In the genomic region with DNA sequence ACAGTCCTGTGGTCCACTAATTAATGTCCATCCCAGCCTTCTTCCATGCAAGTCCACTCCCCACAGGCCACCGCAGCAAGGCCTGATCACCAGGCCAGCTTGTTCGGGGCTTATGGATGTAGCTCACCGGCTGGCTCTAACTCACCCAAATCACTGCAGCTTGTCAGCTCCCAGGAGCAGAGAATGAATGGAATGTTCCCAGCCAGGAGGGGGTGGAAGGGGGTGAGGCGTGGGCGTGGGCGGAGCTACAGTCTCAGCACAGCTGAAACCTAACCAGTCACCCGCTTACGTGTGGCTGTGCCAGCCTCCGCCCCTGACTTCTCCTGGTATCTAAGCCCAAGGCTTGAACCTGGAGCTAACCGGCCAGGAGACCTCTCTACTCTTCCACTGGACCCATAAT, we compare ENCODE assay signal across 8 mouse cellular contexts. TPM values are rescaled to one million over a fixed set of nuclear protein-coding genes. Genes with fewer than 3 reads are reported as not detected.
DNase-seq lines count a peak whose midpoint lies in the region; ATAC-seq lines count a peak whose summit lies in the region.

No protein-coding gene starts in this region.

- H3K9ac ChIP-seq in forebrain, embryonic 12.5 days, result peak overlapping the region; percentile 36
- H3K9ac ChIP-seq in heart, embryonic 15.5 days, result peak overlapping the region; percentile 29; the same call in 1 of the 2 replicates
- H3K9ac ChIP-seq in liver, embryonic 13.5 days, result no peak overlapping the region
- H3K9ac ChIP-seq in neural tube, embryonic 15.5 days (replicated peaks), result peak overlapping the region; percentile 18; the same call in 1 of the 2 replicates

- H3K27ac ChIP-seq in forebrain, embryonic 12.5 days, result peak overlapping the region; percentile 65
- H3K27ac ChIP-seq in heart, embryonic 15.5 days, result peak overlapping the region; percentile 94
- H3K27ac ChIP-seq in liver, embryonic 13.5 days, result peak overlapping the region; percentile 69; the same call in 1 of the 2 replicates
- H3K27ac ChIP-seq in neural tube, embryonic 15.5 days (replicated peaks), result peak overlapping the region; percentile 77

- peaks cover 56% of the 10 kb centered on the region for H3K4me1 ChIP-seq in forebrain, embryonic 12.5 days
- peaks cover 64% of the 10 kb centered on the region for H3K4me1 ChIP-seq in heart, embryonic 15.5 days (replicated peaks)
- peaks cover 59% of the 10 kb centered on the region for H3K4me1 ChIP-seq in liver, embryonic 13.5 days (replicated peaks)
- H3K4me1 ChIP-seq in neural tube, embryonic 15.5 days, result peaks cover 54% of the 10 kb centered on the region

- peak overlapping the region; percentile 26 for H3K4me2 ChIP-seq in forebrain, embryonic 12.5 days
- peak overlapping the region; percentile 54 for H3K4me2 ChIP-seq in heart, embryonic 15.5 days
- peak overlapping the region; percentile 12; the same call in 1 of the 2 replicates for H3K4me2 ChIP-seq in liver, embryonic 13.5 days
- peak overlapping the region; percentile 34 for H3K4me2 ChIP-seq in neural tube, embryonic 15.5 days

- no peak overlapping the region for H3K4me3 ChIP-seq in forebrain, embryonic 12.5 days (replicated peaks)
- H3K4me3 ChIP-seq in heart, embryonic 15.5 days, result peak overlapping the region; percentile 31
- H3K4me3 ChIP-seq in liver, embryonic 13.5 days (replicated peaks), result no peak overlapping the region
- H3K4me3 ChIP-seq in neural tube, embryonic 15.5 days (replicated peaks), result no peak overlapping the region

- 4% methylated on average over 10 of the region's 10 CpGs for WGBS in forebrain, embryonic 12.5 days
- WGBS in heart, embryonic 15.5 days, result 7% methylated on average over 10 of the region's 10 CpGs
- WGBS in liver, embryonic 13.5 days (ENCODE audit: insufficient replicate concordance), result 51% methylated on average over 10 of the region's 10 CpGs
- 9% methylated on average over 10 of the region's 10 CpGs for WGBS in neural tube, embryonic 15.5 days

- ATAC-seq in forebrain, embryonic 12.5 days (ENCODE audit: low FRiP score), result peak; percentile 62
- peak; percentile 81 for ATAC-seq in heart, embryonic 15.5 days (replicated peaks; ENCODE audit: insufficient number of reproducible peaks, insufficient read depth, low FRiP score, low read depth)
- no peak for ATAC-seq in liver, embryonic 13.5 days (ENCODE audit: low read depth)
- peak; percentile 30; the same call in 1 of the 2 replicates for ATAC-seq in neural tube, embryonic 15.5 days (ENCODE audit: low FRiP score)

- H3K9me3 ChIP-seq in forebrain, embryonic 12.5 days, result no peaks in the 10 kb centered on the region
- no peaks in the 10 kb centered on the region for H3K9me3 ChIP-seq in heart, embryonic 15.5 days (replicated peaks)
- no peaks in the 10 kb centered on the region for H3K9me3 ChIP-seq in liver, embryonic 13.5 days (replicated peaks)
- H3K9me3 ChIP-seq in neural tube, embryonic 15.5 days (replicated peaks), result no peaks in the 10 kb centered on the region

- DNase-seq in layer of hippocampus, adult 11-12 months (ENCODE audit: low spot score), result peak; percentile 89
- no peak for DNase-seq in layer of hippocampus, adult 9-10 months (ENCODE audit: low spot score)
- DNase-seq in kidney, postnatal 14 days, result peak; percentile 95
- no peak for DNase-seq in liver, embryonic 13.5 days
- no peak for DNase-seq in B cell, adult 2 months

- H3K27me3 ChIP-seq in forebrain, embryonic 12.5 days, result no peaks in the 10 kb centered on the region
- H3K27me3 ChIP-seq in heart, embryonic 15.5 days, result no peaks in the 10 kb centered on the region
- peaks cover 36% of the 10 kb centered on the region for H3K27me3 ChIP-seq in liver, embryonic 13.5 days
- no peaks in the 10 kb centered on the region for H3K27me3 ChIP-seq in neural tube, embryonic 15.5 days (replicated peaks)

- peaks cover 61% of the 10 kb centered on the region for H3K36me3 ChIP-seq in forebrain, embryonic 12.5 days (replicated peaks)
- H3K36me3 ChIP-seq in heart, embryonic 15.5 days, result peaks cover 38% of the 10 kb centered on the region
- peaks cover 33% of the 10 kb centered on the region for H3K36me3 ChIP-seq in liver, embryonic 13.5 days
- peaks cover 46% of the 10 kb centered on the region for H3K36me3 ChIP-seq in neural tube, embryonic 15.5 days

RNA-seq across cellular contexts. Expression of a gene that starts 11.2 kb away (rescaled TPM):
- polyA plus RNA-seq in forebrain, embryonic 12.5 days (2016; fragmentation: Nextera tagmentation; extraction: Ambion mirVana), result 174 and 182 TPM in 2 replicates
- 76.5 and 109 TPM in 2 replicates for polyA plus RNA-seq in heart, embryonic 15.5 days (2015; fragmentation: Nextera tagmentation; extraction: Ambion mirVana)
- 20.2 and 21.2 TPM in 2 replicates for polyA plus RNA-seq in liver, embryonic 13.5 days (2015; fragmentation: Nextera tagmentation; extraction: Ambion mirVana)
- polyA plus RNA-seq in neural tube, embryonic 15.5 days (2015; fragmentation: Nextera tagmentation; extraction: Ambion mirVana), result 69.4 and 72.3 TPM in 2 replicates

RNA-seq across cellular contexts. Expression of a gene that starts 20.0 kb away (rescaled TPM):
- polyA plus RNA-seq in forebrain, embryonic 12.5 days (2016; fragmentation: Nextera tagmentation; extraction: Ambion mirVana), result 46.9 and 47.4 TPM in 2 replicates
- 3.1 and 4.1 TPM in 2 replicates for polyA plus RNA-seq in heart, embryonic 15.5 days (2015; fragmentation: Nextera tagmentation; extraction: Ambion mirVana)
- 0.76 and 0.78 TPM in 2 replicates for polyA plus RNA-seq in liver, embryonic 13.5 days (2015; fragmentation: Nextera tagmentation; extraction: Ambion mirVana)
- 22.5 and 27.5 TPM in 2 replicates for polyA plus RNA-seq in neural tube, embryonic 15.5 days (2015; fragmentation: Nextera tagmentation; extraction: Ambion mirVana)

RNA-seq across cellular contexts. Expression of a gene that starts 26.9 kb away (rescaled TPM):
- 38.8 and 44.0 TPM in 2 replicates for polyA plus RNA-seq in forebrain, embryonic 12.5 days (2016; fragmentation: Nextera tagmentation; extraction: Ambion mirVana)
- 15.3 and 18.2 TPM in 2 replicates for polyA plus RNA-seq in heart, embryonic 15.5 days (2015; fragmentation: Nextera tagmentation; extraction: Ambion mirVana)
- 3.0 and 3.2 TPM in 2 replicates for polyA plus RNA-seq in liver, embryonic 13.5 days (2015; fragmentation: Nextera tagmentation; extraction: Ambion mirVana)
- 77.2 and 91.0 TPM in 2 replicates for polyA plus RNA-seq in neural tube, embryonic 15.5 days (2015; fragmentation: Nextera tagmentation; extraction: Ambion mirVana)

RNA-seq across cellular contexts. Expression of a gene that starts 28.9 kb away (rescaled TPM):
- 14.2 and 16.7 TPM in 2 replicates for polyA plus RNA-seq in forebrain, embryonic 12.5 days (2016; fragmentation: Nextera tagmentation; extraction: Ambion mirVana)
- 16.0 and 19.1 TPM in 2 replicates for polyA plus RNA-seq in heart, embryonic 15.5 days (2015; fragmentation: Nextera tagmentation; extraction: Ambion mirVana)
- 1.5 and 1.7 TPM in 2 replicates for polyA plus RNA-seq in liver, embryonic 13.5 days (2015; fragmentation: Nextera tagmentation; extraction: Ambion mirVana)
- 4.8 and 5.2 TPM in 2 replicates for polyA plus RNA-seq in neural tube, embryonic 15.5 days (2015; fragmentation: Nextera tagmentation; extraction: Ambion mirVana)

RNA-seq across cellular contexts. Expression of a gene that starts 40.9 kb away (rescaled TPM):
- polyA plus RNA-seq in forebrain, embryonic 12.5 days (2016; fragmentation: Nextera tagmentation; extraction: Ambion mirVana), result 20.5 TPM in 2 replicates
- polyA plus RNA-seq in heart, embryonic 15.5 days (2015; fragmentation: Nextera tagmentation; extraction: Ambion mirVana), result 14.8 and 18.2 TPM in 2 replicates
- 10.2 TPM in 2 replicates for polyA plus RNA-seq in liver, embryonic 13.5 days (2015; fragmentation: Nextera tagmentation; extraction: Ambion mirVana)
- 25.1 and 31.9 TPM in 2 replicates for polyA plus RNA-seq in neural tube, embryonic 15.5 days (2015; fragmentation: Nextera tagmentation; extraction: Ambion mirVana)

Comparison
In these comparisons a context has a peak if more than half of its experiments do, and no peak if none do; other contexts are left out.
1. DNase-seq: peak in layer of hippocampus, adult 11-12 months (single experiment) and kidney, postnatal 14 days (single experiment); none in layer of hippocampus, adult 9-10 months (single experiment), liver, embryonic 13.5 days (single experiment) and B cell, adult 2 months (0 of 2).
2. Peak in every context shown above with its lines, with median percentiles within 50 percentile points of each other: H3K27ac ChIP-seq and H3K4me2 ChIP-seq.